Mouse (Mus musculus): ENCODE measurements around the gene Hgd. TPM values are rescaled to one million over a fixed set of nuclear protein-coding genes. Genes with fewer than 3 reads are reported as not detected.

The Hgd gene
- polyA plus RNA-seq, 1 experiment from 2014 or later, result 0.34 TPM

- H3K27ac ChIP-seq (ENCODE audit: low read length), result no peak overlapping the region
- WGBS, result 91% methylated on average over 3 of the region's 3 CpGs
- no peak for ATAC-seq
- H3K4me2 ChIP-seq (ENCODE audit: low read length), result no peak overlapping the region
- H3K36me3 ChIP-seq (ENCODE audit: control insufficient read depth, insufficient read depth, low read length), result peaks cover 18% of the 10 kb centered on the region
- no peak overlapping the region for H3K4me3 ChIP-seq (ENCODE audit: low read depth, low read length)
- no peaks in the 10 kb centered on the region for H3K9me3 ChIP-seq (replicated peaks; ENCODE audit: control insufficient read depth, low read length, poor library complexity, severe bottlenecking)
- no peaks in the 10 kb centered on the region for H3K4me1 ChIP-seq (ENCODE audit: control insufficient read depth, insufficient read depth, low read length)
- H3K27me3 ChIP-seq (ENCODE audit: control insufficient read depth, insufficient read depth, low read depth, low read length), result no peaks in the 10 kb centered on the region
- H3K9ac ChIP-seq (ENCODE audit: low read depth, low read length), result no peak overlapping the region
These were observed 65.8 kb downstream of the Hgd start for GRCm38 (mm10) chr16:37645799-37646198.

GRCm38 (mm10) chr16:37647067-37647466 lies 67.1 kb downstream of the Hgd start:
- no peak overlapping the region for H3K4me2 ChIP-seq (ENCODE audit: low read length)
- no peak overlapping the region for H3K4me3 ChIP-seq (ENCODE audit: low read depth, low read length)
- H3K9ac ChIP-seq (ENCODE audit: low read depth, low read length), result no peak overlapping the region
- no peak overlapping the region for H3K27ac ChIP-seq (ENCODE audit: low read length)
- no peak for ATAC-seq
- peaks cover 18% of the 10 kb centered on the region for H3K36me3 ChIP-seq (ENCODE audit: control insufficient read depth, insufficient read depth, low read length)
- H3K4me1 ChIP-seq (ENCODE audit: control insufficient read depth, insufficient read depth, low read length), result peaks cover under 1% of the 10 kb centered on the region; the same call in 1 of the 2 replicates
- 91% methylated on average over 16 of the region's 16 CpGs for WGBS
- no peaks in the 10 kb centered on the region for H3K27me3 ChIP-seq (ENCODE audit: control insufficient read depth, insufficient read depth, low read depth, low read length)
- H3K9me3 ChIP-seq (replicated peaks; ENCODE audit: control insufficient read depth, low read length, poor library complexity, severe bottlenecking), result no peaks in the 10 kb centered on the region

- Histone ChIP-seq H3K4me2 (ENCODE audit: low read length) (no peak overlapping the region), H3K4me3 (ENCODE audit: low read depth, low read length) (no peak overlapping the region), H3K27ac (ENCODE audit: low read length) (no peak overlapping the region), H3K9me3 (replicated peaks; ENCODE audit: control insufficient read depth, low read length, poor library complexity, severe bottlenecking) (no peaks in the 10 kb centered on the region), H3K27me3 (ENCODE audit: control insufficient read depth, insufficient read depth, low read depth, low read length) (no peaks in the 10 kb centered on the region), H3K4me1 (ENCODE audit: control insufficient read depth, insufficient read depth, low read length) (peaks cover 9% of the 10 kb centered on the region), H3K9ac (ENCODE audit: low read depth, low read length) (no peak overlapping the region), H3K36me3 (ENCODE audit: control insufficient read depth, insufficient read depth, low read length) (peaks cover 18% of the 10 kb centered on the region)
- ATAC-seq, result no peak
- WGBS, result 93% methylated on average over 8 of the region's 8 CpGs
These were observed 68.0 kb downstream of the Hgd start for GRCm38 (mm10) chr16:37647936-37648335.

GRCm38 (mm10) chr16:37649068-37649467 lies 69.1 kb downstream of the Hgd start:
- no peak for ATAC-seq
- Histone ChIP-seq H3K4me1 (ENCODE audit: control insufficient read depth, insufficient read depth, low read length) (peaks cover 12% of the 10 kb centered on the region), H3K9me3 (replicated peaks; ENCODE audit: control insufficient read depth, low read length, poor library complexity, severe bottlenecking) (no peaks in the 10 kb centered on the region), H3K9ac (ENCODE audit: low read depth, low read length) (no peak overlapping the region), H3K27ac (ENCODE audit: low read length) (no peak overlapping the region), H3K4me2 (ENCODE audit: low read length) (no peak overlapping the region), H3K27me3 (ENCODE audit: control insufficient read depth, insufficient read depth, low read depth, low read length) (no peaks in the 10 kb centered on the region), H3K4me3 (ENCODE audit: low read depth, low read length) (no peak overlapping the region), H3K36me3 (ENCODE audit: control insufficient read depth, insufficient read depth, low read length) (peaks cover 18% of the 10 kb centered on the region)
- WGBS, result 86% methylated on average over 5 of the region's 5 CpGs

GRCm38 (mm10) chr16:37651467-37651866 lies 71.5 kb downstream of the Hgd start:
- no peaks in the 10 kb centered on the region for H3K9me3 ChIP-seq (replicated peaks; ENCODE audit: control insufficient read depth, low read length, poor library complexity, severe bottlenecking)
- H3K4me1 ChIP-seq (ENCODE audit: control insufficient read depth, insufficient read depth, low read length), result peaks cover 23% of the 10 kb centered on the region
- H3K27me3 ChIP-seq (ENCODE audit: control insufficient read depth, insufficient read depth, low read depth, low read length), result no peaks in the 10 kb centered on the region
- no peak overlapping the region for H3K27ac ChIP-seq (ENCODE audit: low read length)
- ATAC-seq, result no peak
- no peak overlapping the region for H3K4me3 ChIP-seq (ENCODE audit: low read depth, low read length)
- H3K4me2 ChIP-seq (ENCODE audit: low read length), result no peak overlapping the region
- 95% methylated on average over 5 of the region's 5 CpGs for WGBS
- H3K9ac ChIP-seq (ENCODE audit: low read depth, low read length), result no peak overlapping the region
- peaks cover 11% of the 10 kb centered on the region for H3K36me3 ChIP-seq (ENCODE audit: control insufficient read depth, insufficient read depth, low read length)

GRCm38 (mm10) chr16:37652654-37653053 lies 72.7 kb downstream of the Hgd start:
- H3K9me3 ChIP-seq (replicated peaks; ENCODE audit: control insufficient read depth, low read length, poor library complexity, severe bottlenecking), result no peaks in the 10 kb centered on the region
- H3K9ac ChIP-seq (ENCODE audit: low read depth, low read length), result no peak overlapping the region
- no peak overlapping the region for H3K27ac ChIP-seq (ENCODE audit: low read length)
- peak overlapping the region; percentile 17 for H3K4me2 ChIP-seq (ENCODE audit: low read length)
- no peaks in the 10 kb centered on the region for H3K27me3 ChIP-seq (ENCODE audit: control insufficient read depth, insufficient read depth, low read depth, low read length)
- WGBS, result 90% methylated on average over 5 of the region's 5 CpGs
- H3K4me3 ChIP-seq (ENCODE audit: low read depth, low read length), result no peak overlapping the region
- ATAC-seq, result no peak
- H3K36me3 ChIP-seq (ENCODE audit: control insufficient read depth, insufficient read depth, low read length), result peaks cover 2% of the 10 kb centered on the region; the same call in 1 of the 2 replicates
- peaks cover 26% of the 10 kb centered on the region for H3K4me1 ChIP-seq (ENCODE audit: control insufficient read depth, insufficient read depth, low read length)

- ATAC-seq, result no peak
- Histone ChIP-seq H3K36me3 (ENCODE audit: control insufficient read depth, insufficient read depth, low read length) (peaks cover 1% of the 10 kb centered on the region; the same call in 1 of the 2 replicates), H3K9ac (ENCODE audit: low read depth, low read length) (0 out of 2 replicates have a peak overlapping the region, but pooled peaks have one; percentile 34), H3K9me3 (replicated peaks; ENCODE audit: control insufficient read depth, low read length, poor library complexity, severe bottlenecking) (no peaks in the 10 kb centered on the region), H3K27me3 (ENCODE audit: control insufficient read depth, insufficient read depth, low read depth, low read length) (no peaks in the 10 kb centered on the region), H3K4me3 (ENCODE audit: low read depth, low read length) (peak overlapping the region; percentile 87), H3K27ac (ENCODE audit: low read length) (no peak overlapping the region), H3K4me2 (ENCODE audit: low read length) (peak overlapping the region; percentile 76), H3K4me1 (ENCODE audit: control insufficient read depth, insufficient read depth, low read length) (peaks cover 26% of the 10 kb centered on the region)
- WGBS, result 86% methylated on average over 1 of the region's 1 CpGs
These were observed 73.1 kb downstream of the Hgd start for GRCm38 (mm10) chr16:37653058-37653457.

- under 1% methylated on average over 51 of the region's 58 CpGs for WGBS
- Histone ChIP-seq H3K36me3 (ENCODE audit: control insufficient read depth, insufficient read depth, low read length) (no peaks in the 10 kb centered on the region), H3K4me1 (ENCODE audit: control insufficient read depth, insufficient read depth, low read length) (peaks cover 26% of the 10 kb centered on the region), H3K4me2 (ENCODE audit: low read length) (peak within 1 kb of the TSS; percentile 76), H3K4me3 (ENCODE audit: low read depth, low read length) (peak within 1 kb of the TSS; percentile 87), H3K27ac (ENCODE audit: low read length) (peak within 1 kb of the TSS; percentile 86), H3K9ac (ENCODE audit: low read depth, low read length) (peak within 1 kb of the TSS; percentile 89), H3K9me3 (replicated peaks; ENCODE audit: control insufficient read depth, low read length, poor library complexity, severe bottlenecking) (no peaks in the 10 kb centered on the region), H3K27me3 (ENCODE audit: control insufficient read depth, insufficient read depth, low read depth, low read length) (no peaks in the 10 kb centered on the region)
- peak; percentile 95 for ATAC-seq
These were observed 74.0 kb downstream of the Hgd start, which contains the start of gene Ndufb4 for GRCm38 (mm10) chr16:37653731-37654657. Gene Ndufb4, minus strand, starts transcription at chr16:37654453.

GRCm38 (mm10) chr16:37654831-37655455 lies 75.0 kb downstream of the Hgd start:
- Histone ChIP-seq H3K27ac (ENCODE audit: low read length) (peak overlapping the region; percentile 65), H3K4me1 (ENCODE audit: control insufficient read depth, insufficient read depth, low read length) (peaks cover 26% of the 10 kb centered on the region), H3K4me2 (ENCODE audit: low read length) (peak overlapping the region; percentile 58), H3K27me3 (ENCODE audit: control insufficient read depth, insufficient read depth, low read depth, low read length) (no peaks in the 10 kb centered on the region), H3K9ac (ENCODE audit: low read depth, low read length) (no peak overlapping the region), H3K36me3 (ENCODE audit: control insufficient read depth, insufficient read depth, low read length) (no peaks in the 10 kb centered on the region), H3K9me3 (replicated peaks; ENCODE audit: control insufficient read depth, low read length, poor library complexity, severe bottlenecking) (no peaks in the 10 kb centered on the region), H3K4me3 (ENCODE audit: low read depth, low read length) (peak overlapping the region; percentile 87; the same call in 1 of the 2 replicates)
- WGBS, result 57% methylated on average over 4 of the region's 4 CpGs
- ATAC-seq, result peak; percentile 2

Data from midbrain, embryonic 16.5 days (tissue).